Mouse (Mus musculus) cerebellum, postnatal 14 days (tissue): ENCODE measurements around the gene Camk1d.
A peak's percentile ranks its signal among the peaks of the same experiment; 100 is the strongest.
"Not testable (repeated sequence)": the region's sequence is repeated elsewhere in the genome, so short reads cannot be mapped to it uniquely, and the experiment has no call there.

Source experiments
- DNase-seq, 2 experiments: peaks; one replicate each; pipeline ENCODE4 v3.0.0; 2021; ENCODE audit warnings: mixed read lengths in 2 of 2

The Camk1d gene

DNA sequence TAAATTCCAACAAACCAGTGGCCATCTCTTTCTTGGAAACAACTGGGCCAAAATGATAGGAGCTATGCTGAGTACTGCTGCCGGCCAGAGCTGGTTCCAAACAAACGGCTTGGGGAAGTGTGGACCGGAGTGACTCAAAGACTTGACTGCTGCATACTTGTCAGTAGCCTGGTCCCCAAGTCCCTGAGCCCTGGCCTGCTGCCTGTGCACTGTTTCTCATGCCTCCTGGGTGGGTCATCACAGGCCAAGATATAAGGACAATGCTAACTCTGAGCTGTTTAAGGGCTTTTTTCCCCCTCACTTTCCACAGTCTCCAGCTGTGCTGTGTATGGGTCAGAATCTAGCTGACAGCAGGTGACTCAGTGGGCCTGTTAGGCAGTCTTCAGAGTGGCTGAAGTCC is 409.2 kb downstream of the Camk1d start:
- DNase-seq, result no peak

DNA sequence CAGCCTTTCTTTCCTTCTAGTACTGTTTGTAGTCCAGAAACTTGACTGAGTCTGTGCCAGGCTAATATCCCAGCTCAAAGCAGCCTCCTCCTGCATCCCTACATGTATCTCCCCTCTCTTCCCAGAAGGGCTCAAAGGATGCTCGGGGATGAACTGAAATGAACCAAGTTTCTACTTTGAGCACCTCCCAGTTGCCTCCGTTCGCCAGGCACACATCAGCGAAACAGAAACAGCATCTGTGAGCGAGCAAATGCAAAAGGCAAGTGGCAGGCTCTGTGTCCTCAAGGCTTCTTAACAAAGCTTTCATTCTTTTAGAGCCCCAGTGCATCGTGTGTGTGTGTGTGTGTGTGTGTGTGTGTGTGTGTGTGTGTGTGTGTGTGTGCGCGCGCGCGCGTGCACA is 409.9 kb downstream of the Camk1d start:
- no peak for DNase-seq

DNA sequence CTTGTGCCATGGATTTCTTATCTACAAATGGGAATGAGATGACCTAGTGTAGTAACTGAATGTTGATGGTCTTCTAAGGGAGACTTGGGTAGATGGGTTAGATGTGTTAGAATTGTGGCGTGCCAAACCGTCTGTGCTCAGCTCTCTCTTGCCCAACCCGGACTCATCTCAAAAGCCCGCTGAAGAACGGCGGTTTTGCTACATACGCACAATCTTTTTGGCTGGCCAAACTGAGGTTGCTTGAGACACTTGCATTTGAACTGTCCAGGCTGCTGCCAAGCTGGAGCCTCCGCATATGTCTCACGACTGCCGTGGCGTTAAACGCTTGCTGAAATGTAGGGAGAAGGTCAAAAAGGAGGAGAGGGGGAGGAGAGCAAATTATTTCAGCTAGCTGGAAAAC is 413.0 kb downstream of the Camk1d start:
- DNase-seq, result no peak

DNA sequence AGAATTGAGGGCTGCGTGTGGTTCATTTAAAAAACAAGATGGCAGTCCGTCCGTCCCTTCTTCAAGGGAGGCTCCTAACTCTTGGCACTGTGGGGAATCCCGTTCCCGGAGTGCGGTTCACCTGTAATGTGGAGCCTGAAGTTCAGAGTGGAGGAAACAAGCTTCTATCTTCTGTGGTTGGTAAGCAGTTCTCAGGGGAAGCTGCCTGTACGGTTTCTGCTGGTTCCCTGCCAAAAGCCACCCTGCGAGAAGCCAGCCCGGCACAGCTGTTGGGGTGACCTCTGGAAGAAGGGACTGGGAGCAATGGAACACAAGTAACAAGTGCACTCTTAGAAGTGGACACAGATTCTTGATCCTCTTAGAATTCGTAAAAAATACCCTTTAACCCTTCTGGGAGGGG is 416.2 kb downstream of the Camk1d start:
- DNase-seq, result no peak

DNA sequence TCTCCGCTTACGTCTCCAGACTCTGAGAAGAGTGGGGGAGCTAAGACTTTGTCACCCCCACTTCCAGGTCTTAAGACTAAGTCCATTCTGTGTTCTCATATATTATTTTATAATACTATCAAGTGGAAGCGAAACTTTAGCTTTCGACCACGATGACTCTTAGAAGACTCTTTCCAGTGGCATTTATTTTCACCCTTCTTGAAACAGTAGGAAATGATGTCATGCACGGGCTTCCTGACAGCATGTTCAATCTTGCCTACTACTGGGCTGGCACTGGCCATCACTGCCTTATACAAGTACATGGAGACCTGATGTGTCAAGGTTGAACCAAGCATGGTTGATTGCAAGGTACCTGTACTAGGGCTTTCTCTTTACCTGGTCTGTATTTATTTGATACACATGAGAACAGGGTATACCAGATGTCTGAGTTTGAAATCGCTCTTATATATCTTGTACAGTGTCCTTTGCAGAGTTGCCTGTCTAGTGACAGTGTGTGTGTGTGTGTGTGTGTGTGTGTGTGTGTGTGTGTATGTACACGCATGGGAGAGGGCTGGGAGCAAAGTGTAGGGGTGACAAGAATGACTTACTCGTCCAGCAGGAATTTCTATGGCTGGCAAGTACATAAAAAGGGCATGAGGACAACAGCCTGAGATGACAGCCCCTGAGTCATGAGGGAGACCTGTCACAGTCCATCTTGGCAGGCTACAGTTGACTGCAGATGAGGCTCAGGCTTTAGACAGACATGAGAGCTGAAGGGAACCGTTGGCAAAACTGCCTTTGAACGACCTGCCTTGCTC is 417.4 kb downstream of the Camk1d start:
- no peak for DNase-seq

DNA sequence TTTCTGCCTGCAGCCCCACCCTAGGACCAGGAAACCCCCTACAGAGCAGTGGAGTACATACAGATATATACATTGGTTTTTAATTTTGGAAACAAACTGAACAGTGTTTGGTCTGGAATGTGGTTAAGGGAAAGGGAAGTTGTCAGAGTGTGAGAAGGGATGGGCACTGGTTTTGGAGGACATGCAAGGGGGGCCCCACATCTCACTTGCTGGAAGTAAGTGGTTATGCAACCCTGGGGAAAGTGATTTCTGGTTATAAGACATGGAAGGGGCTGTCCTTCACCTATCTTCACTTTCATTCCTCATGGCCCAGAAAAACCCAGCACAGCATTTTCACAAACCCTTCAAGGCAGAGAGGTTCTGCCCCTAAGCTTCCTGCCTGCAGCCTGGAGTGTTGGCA is 419.2 kb downstream of the Camk1d start:
- DNase-seq, result no peak

DNA sequence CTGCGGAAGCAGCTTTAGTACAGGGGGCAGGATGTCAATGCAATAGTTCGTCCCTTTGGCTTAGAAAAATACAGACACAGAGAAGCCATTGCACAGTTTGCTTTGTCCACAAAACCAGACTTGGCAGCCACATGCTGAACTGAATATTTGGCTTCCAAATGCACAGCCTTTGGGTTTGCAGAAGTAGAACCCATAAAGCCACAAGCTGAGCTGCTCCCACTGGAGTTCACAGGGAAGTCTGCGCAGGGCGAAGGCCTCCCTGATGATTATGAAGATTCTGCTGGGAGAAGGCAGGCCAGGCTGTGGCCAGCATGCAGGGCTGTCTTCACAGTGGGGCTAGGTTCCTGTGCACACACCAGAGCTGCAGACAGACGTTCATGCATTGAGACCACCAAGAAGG is 419.9 kb downstream of the Camk1d start:
- DNase-seq, result no peak

DNA sequence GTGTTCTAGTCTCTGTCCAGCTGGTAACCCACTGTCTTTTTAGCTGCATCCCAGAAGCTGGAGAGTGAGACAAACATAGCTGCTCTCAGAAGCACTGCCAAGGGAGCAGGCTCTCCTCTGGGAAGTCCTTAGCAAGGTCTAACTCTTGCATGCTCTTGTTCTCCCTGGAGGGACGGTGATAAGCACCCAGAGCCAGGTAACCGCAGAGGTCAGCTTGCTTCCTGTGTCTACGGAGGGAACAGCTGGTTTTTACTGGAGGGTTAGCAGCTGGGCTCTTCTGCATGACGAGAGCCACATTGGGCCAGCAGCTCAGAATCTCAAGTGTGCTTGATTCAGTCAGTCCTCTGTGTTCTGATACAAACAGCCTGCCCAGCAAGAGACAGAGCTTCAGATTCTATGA is 425.7 kb downstream of the Camk1d start:
- DNase-seq, result no peak

DNA sequence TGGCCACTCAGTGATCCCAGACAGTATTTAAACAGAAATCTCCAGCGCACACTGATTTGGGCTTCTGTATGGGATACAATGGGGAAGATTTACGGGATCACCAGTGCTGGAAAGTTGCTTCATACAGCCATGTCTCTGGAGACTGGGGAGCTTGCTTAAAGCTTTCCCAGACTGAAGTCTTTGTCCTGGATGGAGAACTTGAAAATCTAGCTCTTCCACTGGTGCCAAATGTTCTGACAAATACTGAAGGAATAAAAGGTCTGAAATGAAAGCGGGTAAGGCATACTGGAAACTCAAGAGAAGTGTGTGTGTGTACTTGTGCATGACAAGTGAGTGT is 427.3 kb downstream of the Camk1d start:
- no peak for DNase-seq

DNA sequence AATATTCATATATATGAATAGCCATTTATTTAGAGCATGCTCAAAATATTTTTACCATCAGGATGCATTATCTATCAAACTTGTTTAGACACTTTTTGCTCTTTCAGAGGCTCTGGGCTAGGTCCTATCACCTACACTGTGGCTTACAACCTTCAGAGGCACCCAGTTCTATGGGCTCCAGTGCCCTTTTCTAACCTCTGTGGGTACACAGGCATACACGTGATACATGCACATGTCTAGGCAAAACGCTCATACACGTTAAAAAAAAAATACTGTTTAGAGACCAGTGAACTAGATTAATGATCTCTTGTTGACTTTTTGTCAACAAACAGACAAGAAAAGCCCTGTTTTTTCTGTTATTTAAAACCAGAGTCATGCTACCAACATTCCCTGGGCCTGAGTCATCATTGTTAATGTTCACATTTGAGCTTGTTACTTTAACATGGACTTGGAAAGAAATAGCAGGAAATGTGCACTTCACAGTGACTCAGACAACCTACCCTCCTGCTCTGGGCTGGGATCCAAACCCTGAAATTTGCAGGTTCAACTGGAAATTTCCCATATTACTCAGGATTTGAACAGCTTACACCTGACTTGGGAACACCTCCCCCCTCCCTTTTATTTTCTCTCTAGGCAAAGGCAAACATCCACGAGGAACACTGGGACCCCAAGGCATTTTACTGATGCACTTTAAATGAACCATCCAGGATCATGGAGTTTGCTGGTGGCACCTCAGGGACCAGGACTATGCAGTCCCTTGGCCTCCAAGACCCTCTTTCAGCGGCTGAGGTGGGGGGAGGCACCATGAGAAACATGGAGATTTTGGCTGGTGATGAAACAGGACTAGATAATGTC is 427.9 kb downstream of the Camk1d start:
- DNase-seq, result peak; percentile 35 to 42

DNA sequence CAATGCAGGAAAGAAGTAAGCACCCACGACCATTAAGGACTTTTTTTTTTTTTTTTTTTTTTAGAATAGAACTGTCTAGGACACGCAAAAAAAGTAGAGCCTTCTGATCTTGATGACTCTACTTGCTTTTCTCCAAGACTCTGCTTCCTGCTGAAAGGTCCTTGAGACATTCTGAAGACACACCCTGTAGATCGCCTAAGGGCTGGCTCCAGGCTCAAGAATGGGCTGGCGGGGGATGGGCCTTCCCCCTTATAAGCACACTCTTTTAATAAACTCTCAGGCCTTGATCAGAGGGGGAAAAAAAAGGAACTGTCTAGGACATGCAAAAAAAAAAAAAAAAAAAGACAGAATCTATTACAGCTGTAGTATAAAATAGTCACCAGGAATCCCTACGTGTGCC is 430.0 kb downstream of the Camk1d start:
- DNase-seq, result no peak

DNA sequence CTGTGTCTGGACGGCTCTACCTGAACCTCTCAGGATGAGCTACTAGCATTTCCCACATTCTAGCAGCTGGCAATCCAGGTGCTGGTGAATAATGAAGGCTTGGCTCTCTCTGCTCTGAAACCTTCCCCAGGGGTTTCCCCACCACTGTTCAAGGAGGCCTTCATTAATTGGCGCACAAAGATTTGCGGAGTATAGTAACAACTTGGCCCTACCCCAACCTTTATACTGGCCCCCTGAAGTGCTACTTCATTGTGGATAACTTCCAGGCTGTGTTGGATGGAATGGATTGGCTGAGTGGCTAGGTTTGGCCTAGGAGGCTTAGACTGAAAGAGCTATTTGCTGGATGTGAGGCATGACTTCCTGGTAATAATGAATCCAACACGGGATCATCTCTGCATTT is 431.7 kb downstream of the Camk1d start:
- no peak for DNase-seq

DNA sequence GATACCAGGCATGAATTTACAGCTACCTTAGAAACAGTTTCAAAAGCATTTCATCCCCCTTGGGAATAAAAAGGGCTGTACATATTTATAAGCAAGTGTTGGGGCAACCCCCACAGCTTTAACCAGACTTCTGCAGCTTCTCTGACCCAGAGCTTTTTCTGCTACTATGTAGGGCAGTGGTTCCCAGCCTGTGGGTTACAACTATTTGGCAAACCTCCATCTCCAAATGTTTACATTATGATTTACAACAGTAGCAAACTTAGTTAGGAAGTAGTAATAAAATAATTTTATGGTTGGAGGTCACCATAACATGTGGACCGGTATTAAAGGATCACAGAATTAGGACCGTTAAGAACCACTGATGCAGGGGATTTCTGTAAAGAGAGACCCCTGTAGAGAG is 446.3 kb downstream of the Camk1d start:
- DNase-seq, result no peak

DNA sequence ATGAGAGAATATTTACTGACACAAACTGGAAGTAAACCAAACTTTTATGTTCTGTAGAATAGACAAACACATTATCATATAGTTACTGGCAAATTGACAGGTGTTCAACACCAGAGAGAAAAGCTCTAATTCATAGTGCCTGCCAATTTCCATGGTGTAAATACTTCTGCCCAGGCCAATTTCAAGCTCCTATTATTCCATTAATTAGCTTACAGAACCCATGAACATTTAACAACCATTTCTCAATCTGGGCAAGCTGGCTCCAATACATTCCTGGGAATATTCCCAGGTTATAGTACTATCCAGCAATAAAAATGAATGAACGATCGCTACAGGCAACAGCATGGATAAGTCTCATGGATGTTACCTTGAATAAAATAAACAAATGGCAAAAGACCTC is 452.0 kb downstream of the Camk1d start:
- no peak for DNase-seq

DNA sequence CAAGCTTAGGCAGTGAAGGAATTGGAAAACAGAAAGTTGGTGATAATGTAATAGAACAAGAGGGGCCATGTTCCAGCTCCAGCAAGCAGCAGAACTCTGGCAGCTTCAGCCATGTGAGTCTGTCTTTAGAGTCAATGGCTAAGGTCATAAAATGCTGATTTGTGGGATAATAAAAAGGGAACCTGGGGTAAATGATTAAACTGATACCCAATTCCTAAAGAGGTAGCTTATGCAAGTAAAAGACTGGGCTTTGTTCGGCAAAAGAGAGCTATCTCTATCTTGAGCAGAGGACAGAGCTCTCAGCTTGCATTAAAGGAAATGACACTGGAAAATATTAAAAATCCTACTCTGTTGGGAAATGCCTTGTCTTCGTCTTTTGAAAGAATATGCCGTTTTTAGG is 456.1 kb downstream of the Camk1d start:
- DNase-seq, result no peak

DNA sequence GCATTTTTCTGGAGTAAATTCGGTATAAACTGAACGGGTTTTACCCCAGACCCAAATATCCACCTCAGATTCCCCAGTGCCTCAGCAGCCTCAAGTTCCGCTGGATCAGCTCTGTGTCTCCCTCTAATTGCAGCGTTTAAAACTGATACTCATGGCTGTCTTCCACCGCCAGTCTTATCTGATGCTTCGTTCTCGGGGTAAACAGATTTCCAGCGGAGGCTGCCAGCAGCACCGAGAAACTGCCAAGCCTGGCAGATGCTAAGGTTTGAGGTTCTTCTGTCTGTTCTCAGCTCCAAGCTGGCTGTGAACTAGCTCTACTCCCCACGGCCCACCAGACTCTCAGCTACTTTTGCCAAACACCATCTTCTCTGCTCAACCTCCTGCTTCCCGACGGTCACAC is 464.3 kb downstream of the Camk1d start:
- DNase-seq, result peak; percentile 83 to 85

DNA sequence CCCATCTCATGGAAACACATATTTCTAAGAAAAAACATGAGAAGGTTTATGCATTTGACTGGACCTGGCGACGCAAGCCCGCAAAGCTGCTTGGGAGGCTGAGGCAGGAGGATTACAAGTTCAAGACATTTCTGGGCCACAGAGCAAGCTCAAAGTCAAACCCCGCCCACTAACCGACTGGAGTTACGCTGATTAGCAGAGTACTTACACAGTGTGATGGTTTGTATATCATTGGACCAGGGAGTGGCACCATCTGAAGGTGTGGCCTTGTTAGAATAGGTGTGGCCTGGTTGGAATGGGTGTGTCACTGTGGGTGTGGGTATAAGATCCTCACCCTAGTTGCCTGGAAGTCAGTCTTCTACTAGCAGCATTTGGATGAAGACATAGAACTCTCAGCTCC is 465.1 kb downstream of the Camk1d start:
- not testable (repeated sequence) for DNase-seq
